Mouse (Mus musculus): ENCODE results near the gene Cdk14. TPM values are rescaled to one million over a fixed set of nuclear protein-coding genes. Genes with fewer than 3 reads are reported as not detected.

The Cdk14 gene
- polyA plus RNA-seq, 1 experiment from 2014 or later, result 25.5 TPM

GRCm38 (mm10) chr5:4955993-4956392 lies 464.1 kb downstream of the Cdk14 start:
- no peak overlapping the region for H3K4me2 ChIP-seq (ENCODE audit: low read length)
- H3K9ac ChIP-seq (ENCODE audit: low read length), result no peak overlapping the region
- ATAC-seq (replicated peaks; ENCODE audit: low FRiP score, low TSS enrichment, low read depth), result no peak
- H3K27me3 ChIP-seq (replicated peaks; ENCODE audit: control insufficient read depth, insufficient read depth, low read length), result no peaks in the 10 kb centered on the region
- DNase-seq (ENCODE audit: low spot score), result no peak
- H3K4me3 ChIP-seq (ENCODE audit: low read depth, low read length), result no peak overlapping the region
- no peaks in the 10 kb centered on the region for H3K36me3 ChIP-seq (ENCODE audit: control insufficient read depth, insufficient read depth, low read length)
- H3K27ac ChIP-seq (ENCODE audit: low read depth), result no peak overlapping the region
- H3K4me1 ChIP-seq (replicated peaks; ENCODE audit: control insufficient read depth, insufficient read depth, low read length), result peaks cover 11% of the 10 kb centered on the region
- H3K9me3 ChIP-seq (ENCODE audit: control insufficient read depth, low read length), result no peaks in the 10 kb centered on the region
- 87% methylated on average over 7 of the region's 7 CpGs for WGBS

DNA sequence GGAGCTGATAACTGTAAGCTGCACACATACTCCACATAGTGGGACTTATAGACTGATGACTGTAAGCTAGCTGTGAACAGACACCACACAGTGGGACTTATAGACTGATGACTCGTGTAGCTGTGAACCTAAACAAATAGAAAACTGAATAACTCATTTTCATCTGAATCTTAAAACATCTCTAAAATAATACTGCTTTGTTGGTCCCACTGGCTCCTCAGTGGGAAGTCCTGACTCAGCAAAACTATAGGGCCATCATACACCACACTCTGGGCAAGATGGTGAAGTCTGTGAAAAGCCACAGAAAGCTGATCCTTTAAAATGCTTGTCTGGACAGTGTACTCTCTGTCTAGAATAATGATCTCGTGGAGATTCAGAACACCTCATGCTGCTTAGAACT lies 464.7 kb downstream of the Cdk14 start:
- H3K9me3 ChIP-seq (ENCODE audit: control insufficient read depth, low read length), result no peaks in the 10 kb centered on the region
- H3K4me2 ChIP-seq (ENCODE audit: low read length), result no peak overlapping the region
- 70% methylated on average over 2 of the region's 2 CpGs for WGBS
- ATAC-seq (replicated peaks; ENCODE audit: low FRiP score, low TSS enrichment, low read depth) (no peak), DNase-seq (ENCODE audit: low spot score) (no peak)
- H3K36me3 ChIP-seq (ENCODE audit: control insufficient read depth, insufficient read depth, low read length), result no peaks in the 10 kb centered on the region
- H3K27ac ChIP-seq (ENCODE audit: low read depth), result no peak overlapping the region
- no peaks in the 10 kb centered on the region for H3K27me3 ChIP-seq (replicated peaks; ENCODE audit: control insufficient read depth, insufficient read depth, low read length)
- H3K9ac ChIP-seq (ENCODE audit: low read length), result no peak overlapping the region
- H3K4me3 ChIP-seq (ENCODE audit: low read depth, low read length), result no peak overlapping the region
- peaks cover 11% of the 10 kb centered on the region for H3K4me1 ChIP-seq (replicated peaks; ENCODE audit: control insufficient read depth, insufficient read depth, low read length)

DNA sequence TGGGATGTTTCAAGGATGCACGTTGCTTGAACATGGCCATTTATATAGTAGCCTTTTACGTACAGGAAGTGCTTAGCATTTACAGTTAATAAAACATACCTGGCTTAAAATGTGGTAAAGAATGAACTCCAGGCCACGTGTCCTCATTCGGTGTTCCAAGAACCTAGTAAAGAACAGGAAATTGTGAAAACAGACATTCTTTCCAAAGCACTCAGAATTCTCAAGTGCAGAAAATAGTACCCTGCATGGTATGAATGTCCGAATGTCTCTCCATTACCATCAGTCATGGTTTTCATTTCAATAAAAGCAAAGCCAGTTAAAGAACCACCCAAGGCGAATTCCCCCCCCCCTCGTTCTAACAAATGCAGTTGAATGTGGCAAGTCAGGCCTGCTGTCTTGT lies 470.7 kb downstream of the Cdk14 start:
- DNase-seq (ENCODE audit: low spot score) (no peak), ATAC-seq (replicated peaks; ENCODE audit: low FRiP score, low TSS enrichment, low read depth) (no peak)
- Histone ChIP-seq H3K36me3 (ENCODE audit: control insufficient read depth, insufficient read depth, low read length) (no peaks in the 10 kb centered on the region), H3K4me1 (replicated peaks; ENCODE audit: control insufficient read depth, insufficient read depth, low read length) (no peaks in the 10 kb centered on the region), H3K27ac (ENCODE audit: low read depth) (no peak overlapping the region), H3K9me3 (ENCODE audit: control insufficient read depth, low read length) (no peaks in the 10 kb centered on the region), H3K4me3 (ENCODE audit: low read depth, low read length) (no peak overlapping the region), H3K27me3 (replicated peaks; ENCODE audit: control insufficient read depth, insufficient read depth, low read length) (no peaks in the 10 kb centered on the region), H3K4me2 (ENCODE audit: low read length) (no peak overlapping the region), H3K9ac (ENCODE audit: low read length) (no peak overlapping the region)
- WGBS, result 50% methylated on average over 7 of the region's 7 CpGs

- no peak for DNase-seq (ENCODE audit: low spot score)
- H3K27me3 ChIP-seq (replicated peaks; ENCODE audit: control insufficient read depth, insufficient read depth, low read length), result no peaks in the 10 kb centered on the region
- ATAC-seq (replicated peaks; ENCODE audit: low FRiP score, low TSS enrichment, low read depth), result peak; percentile 53; the same call in 1 of the 2 replicates
- H3K9me3 ChIP-seq (ENCODE audit: control insufficient read depth, low read length), result no peaks in the 10 kb centered on the region
- H3K4me1 ChIP-seq (replicated peaks; ENCODE audit: control insufficient read depth, insufficient read depth, low read length), result no peaks in the 10 kb centered on the region
- H3K36me3 ChIP-seq (ENCODE audit: control insufficient read depth, insufficient read depth, low read length), result no peaks in the 10 kb centered on the region
- no peak overlapping the region for H3K4me3 ChIP-seq (ENCODE audit: low read depth, low read length)
- H3K27ac ChIP-seq (ENCODE audit: low read depth), result no peak overlapping the region
- WGBS, result 62% methylated on average over 3 of the region's 3 CpGs
- no peak overlapping the region for H3K4me2 ChIP-seq (ENCODE audit: low read length)
- H3K9ac ChIP-seq (ENCODE audit: low read length), result no peak overlapping the region
These were observed 471.8 kb downstream of the Cdk14 start for GRCm38 (mm10) chr5:4948090-4948954.

DNA sequence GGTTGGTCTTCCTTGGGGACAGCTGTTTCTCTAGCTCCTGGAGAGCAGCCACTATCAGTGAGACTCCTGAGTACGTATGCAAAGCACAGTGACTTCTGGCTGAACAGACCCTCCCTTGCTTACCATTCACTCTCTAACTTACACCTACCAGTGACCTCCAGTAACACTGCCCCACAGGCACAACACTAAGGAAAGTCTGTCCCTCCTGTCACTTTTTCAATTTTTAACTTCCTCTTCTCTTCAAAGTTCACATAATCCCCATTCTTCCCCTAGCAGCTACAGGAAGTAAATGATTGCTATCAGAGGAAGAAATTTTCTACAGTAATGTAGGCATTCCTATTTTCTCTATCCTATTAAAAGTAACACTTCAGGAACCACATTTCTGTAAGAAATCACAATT lies 485.0 kb downstream of the Cdk14 start:
- no peaks in the 10 kb centered on the region for H3K4me1 ChIP-seq (replicated peaks; ENCODE audit: control insufficient read depth, insufficient read depth, low read length)
- DNase-seq (ENCODE audit: low spot score), result no peak
- 71% methylated on average over 1 of the region's 1 CpGs for WGBS
- H3K4me2 ChIP-seq (ENCODE audit: low read length), result no peak overlapping the region
- H3K9me3 ChIP-seq (ENCODE audit: control insufficient read depth, low read length), result no peaks in the 10 kb centered on the region
- ATAC-seq (replicated peaks; ENCODE audit: low FRiP score, low TSS enrichment, low read depth), result no peak
- no peak overlapping the region for H3K27ac ChIP-seq (ENCODE audit: low read depth)
- no peak overlapping the region for H3K4me3 ChIP-seq (ENCODE audit: low read depth, low read length)
- H3K36me3 ChIP-seq (ENCODE audit: control insufficient read depth, insufficient read depth, low read length), result no peaks in the 10 kb centered on the region
- no peak overlapping the region for H3K9ac ChIP-seq (ENCODE audit: low read length)
- H3K27me3 ChIP-seq (replicated peaks; ENCODE audit: control insufficient read depth, insufficient read depth, low read length), result no peaks in the 10 kb centered on the region

DNA sequence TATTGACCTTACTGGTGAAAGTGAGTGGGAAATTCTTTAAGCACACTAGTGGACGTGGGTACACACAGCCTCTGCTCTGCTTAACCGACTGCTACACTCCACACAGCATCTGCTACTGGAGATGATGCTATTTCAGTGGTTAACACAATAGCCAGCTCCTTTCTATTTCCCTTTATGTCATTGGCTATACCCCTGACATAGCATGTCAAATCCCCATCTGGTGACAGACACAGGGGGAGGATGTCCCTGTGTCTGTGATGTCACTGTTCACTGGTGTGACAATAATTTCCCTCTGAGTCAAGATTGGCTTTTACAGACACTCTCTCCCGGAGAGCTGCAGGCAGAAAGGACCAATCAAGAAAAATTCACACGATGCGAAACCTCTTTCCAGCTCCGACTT lies 485.6 kb downstream of the Cdk14 start:
- H3K9me3 ChIP-seq (ENCODE audit: control insufficient read depth, low read length), result no peaks in the 10 kb centered on the region
- no peak overlapping the region for H3K4me2 ChIP-seq (ENCODE audit: low read length)
- H3K27me3 ChIP-seq (replicated peaks; ENCODE audit: control insufficient read depth, insufficient read depth, low read length), result no peaks in the 10 kb centered on the region
- 90% methylated on average over 6 of the region's 6 CpGs for WGBS
- H3K4me3 ChIP-seq (ENCODE audit: low read depth, low read length), result no peak overlapping the region
- H3K27ac ChIP-seq (ENCODE audit: low read depth), result no peak overlapping the region
- no peaks in the 10 kb centered on the region for H3K36me3 ChIP-seq (ENCODE audit: control insufficient read depth, insufficient read depth, low read length)
- no peaks in the 10 kb centered on the region for H3K4me1 ChIP-seq (replicated peaks; ENCODE audit: control insufficient read depth, insufficient read depth, low read length)
- DNase-seq (ENCODE audit: low spot score) (no peak), ATAC-seq (replicated peaks; ENCODE audit: low FRiP score, low TSS enrichment, low read depth) (no peak)
- no peak overlapping the region for H3K9ac ChIP-seq (ENCODE audit: low read length)

- ATAC-seq (replicated peaks; ENCODE audit: low FRiP score, low TSS enrichment, low read depth) (no peak), DNase-seq (ENCODE audit: low spot score) (no peak)
- WGBS, result 46% methylated on average over 8 of the region's 8 CpGs
- Histone ChIP-seq H3K9me3 (ENCODE audit: control insufficient read depth, low read length) (no peaks in the 10 kb centered on the region), H3K27me3 (replicated peaks; ENCODE audit: control insufficient read depth, insufficient read depth, low read length) (no peaks in the 10 kb centered on the region), H3K27ac (ENCODE audit: low read depth) (no peak overlapping the region), H3K4me2 (ENCODE audit: low read length) (no peak overlapping the region), H3K4me3 (ENCODE audit: low read depth, low read length) (no peak overlapping the region), H3K9ac (ENCODE audit: low read length) (no peak overlapping the region), H3K36me3 (ENCODE audit: control insufficient read depth, insufficient read depth, low read length) (no peaks in the 10 kb centered on the region), H3K4me1 (replicated peaks; ENCODE audit: control insufficient read depth, insufficient read depth, low read length) (no peaks in the 10 kb centered on the region)
These were observed 488.5 kb downstream of the Cdk14 start for GRCm38 (mm10) chr5:4931539-4932143.

DNA sequence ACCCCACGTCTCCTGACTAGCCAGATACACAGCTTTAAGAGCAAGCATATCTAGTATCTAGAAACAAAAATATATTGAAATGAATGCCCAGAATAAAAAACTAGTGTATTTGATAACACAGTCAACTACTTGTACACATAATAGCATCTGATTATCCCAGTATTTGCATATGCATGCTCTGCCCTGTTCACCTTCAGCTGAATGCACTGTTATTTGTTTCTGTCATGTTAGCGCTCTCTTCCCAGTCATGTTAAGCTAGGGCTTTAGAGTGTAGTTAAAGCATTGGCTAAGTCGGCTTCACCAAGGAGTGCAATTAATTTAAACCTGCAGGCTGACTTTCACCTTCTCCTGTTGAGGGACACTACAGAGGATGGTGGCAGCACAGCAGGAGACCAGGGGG lies 490.5 kb downstream of the Cdk14 start:
- DNase-seq (ENCODE audit: low spot score), result no peak
- no peaks in the 10 kb centered on the region for H3K27me3 ChIP-seq (replicated peaks; ENCODE audit: control insufficient read depth, insufficient read depth, low read length)
- WGBS, result 75% methylated on average over 3 of the region's 3 CpGs
- no peak overlapping the region for H3K4me2 ChIP-seq (ENCODE audit: low read length)
- no peak overlapping the region for H3K9ac ChIP-seq (ENCODE audit: low read length)
- H3K4me1 ChIP-seq (replicated peaks; ENCODE audit: control insufficient read depth, insufficient read depth, low read length), result no peaks in the 10 kb centered on the region
- no peaks in the 10 kb centered on the region for H3K9me3 ChIP-seq (ENCODE audit: control insufficient read depth, low read length)
- H3K36me3 ChIP-seq (ENCODE audit: control insufficient read depth, insufficient read depth, low read length), result no peaks in the 10 kb centered on the region
- no peak for ATAC-seq (replicated peaks; ENCODE audit: low FRiP score, low TSS enrichment, low read depth)
- H3K4me3 ChIP-seq (ENCODE audit: low read depth, low read length), result no peak overlapping the region
- no peak overlapping the region for H3K27ac ChIP-seq (ENCODE audit: low read depth)

- Histone ChIP-seq H3K9me3 (ENCODE audit: control insufficient read depth, low read length) (no peaks in the 10 kb centered on the region), H3K4me1 (replicated peaks; ENCODE audit: control insufficient read depth, insufficient read depth, low read length) (no peaks in the 10 kb centered on the region), H3K36me3 (ENCODE audit: control insufficient read depth, insufficient read depth, low read length) (no peaks in the 10 kb centered on the region), H3K27ac (ENCODE audit: low read depth) (no peak overlapping the region), H3K4me3 (ENCODE audit: low read depth, low read length) (no peak overlapping the region), H3K4me2 (ENCODE audit: low read length) (no peak overlapping the region), H3K9ac (ENCODE audit: low read length) (no peak overlapping the region), H3K27me3 (replicated peaks; ENCODE audit: control insufficient read depth, insufficient read depth, low read length) (no peaks in the 10 kb centered on the region)
- ATAC-seq (replicated peaks; ENCODE audit: low FRiP score, low TSS enrichment, low read depth) (no peak), DNase-seq (ENCODE audit: low spot score) (no peak)
- 78% methylated on average over 6 of the region's 6 CpGs for WGBS
These were observed 495.2 kb downstream of the Cdk14 start for GRCm38 (mm10) chr5:4924866-4925265.
